Mouse (Mus musculus) left cerebral cortex, adult 2 months (tissue): ENCODE results near the gene Lgi1. TPM values are rescaled to one million over a fixed set of nuclear protein-coding genes. Genes with fewer than 3 reads are reported as not detected.

Source experiments
- DNase-seq, 2 experiments: peaks; one replicate each; pipeline ENCODE4 v3.0.0; 2021 to 2022; ENCODE audit warnings: low spot score in 2 of 2, mixed read lengths in 1 of 2; ENCODE audit errors: extremely low spot score in 1 of 2
- H3K27ac ChIP-seq: fragments of 200-600 bp; 2 replicates; pipeline ENCODE4 v1.8.1; 2022
- H3K4me3 ChIP-seq: fragments of 200-600 bp; 2 replicates; pipeline ENCODE4 v1.8.1; 2022
- CTCF ChIP-seq: fragments of 200-600 bp; IDR thresholded peaks from 2 replicates; pipeline ENCODE4 v1.8.1; 2022; ENCODE audit warnings: antibody characterized with exemption, mild to moderate bottlenecking, moderate library complexity
- intact Hi-C: fragments of 180-260 bp; cut with DNase I; formaldehyde crosslinking; loops from one replicate; pipeline ENCODE4 v1.15.1; 2025
- total RNA-seq, 2 experiments: library from RNA; stranded (reverse); gene quantifications; 2 replicates each; pipeline ENCODE4 v1.2.3; 2021

Lgi1 gene
- total RNA-seq, 2 experiments from 2014 or later, result 133 to 144 TPM

DNA sequence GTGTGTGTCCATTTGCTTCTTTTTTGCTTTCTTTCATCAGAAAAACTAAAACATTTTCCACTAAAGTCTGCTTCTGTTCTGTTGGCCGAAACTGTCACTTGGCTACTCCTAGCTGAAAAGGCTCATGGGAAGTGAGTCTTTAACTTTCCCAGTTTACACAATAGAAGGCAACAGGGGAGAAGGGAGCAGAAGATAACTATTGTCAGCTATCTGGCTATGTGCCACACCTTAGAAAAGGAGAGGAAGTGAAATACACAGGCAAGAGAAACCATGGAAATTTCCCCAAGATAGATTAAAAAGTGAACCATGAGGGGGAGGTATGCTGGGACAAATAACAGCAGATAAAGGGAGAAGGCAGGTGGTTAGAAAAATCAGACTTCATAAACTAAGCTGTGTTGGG lies 89.9 kb downstream of the Lgi1 start:
- TF ChIP-seq CTCF, result no peak
- intact Hi-C loops, result loop anchor here (1.0 to 10.0 kb wide), 3 partner anchors 132 to 279 kb away; partner anchors contain the start of gene Fra10ac1
- Histone ChIP-seq H3K27ac (no peak overlapping the region), H3K4me3 (no peak overlapping the region)
- no peak for DNase-seq

DNA sequence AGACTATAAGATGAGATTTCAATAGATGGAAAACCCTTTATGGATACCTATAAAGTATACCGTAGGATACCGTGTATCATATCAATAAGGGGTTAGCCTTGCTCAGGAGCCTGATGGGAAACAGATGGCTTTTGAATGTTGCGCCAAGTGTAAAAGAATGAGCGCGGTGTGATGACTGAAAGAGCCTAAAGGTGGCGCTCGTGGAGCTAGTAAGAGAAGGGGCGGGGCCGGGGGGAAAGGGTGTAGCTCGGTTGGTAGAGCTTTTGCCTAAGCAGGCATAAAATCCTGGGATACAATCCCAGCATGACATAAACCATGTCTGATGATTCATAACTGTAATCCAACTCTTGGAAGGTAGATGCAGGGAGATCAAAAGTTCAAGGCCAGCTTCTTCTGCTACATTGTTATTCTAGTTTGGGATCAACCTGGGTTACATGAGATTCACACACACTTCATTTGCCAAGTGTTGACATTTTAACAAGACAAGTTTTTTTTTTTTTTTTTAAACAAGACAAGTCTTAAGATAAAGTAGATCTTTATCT lies 90.6 kb downstream of the Lgi1 start:
- no peak for DNase-seq
- no peak overlapping the region for H3K27ac ChIP-seq
- no peak; the same call in none of the 2 replicates for TF ChIP-seq CTCF
- intact Hi-C loops, result loop anchor here (1.0 to 10.0 kb wide), 3 partner anchors 133 to 280 kb away; partner anchors contain the start of gene Fra10ac1
- H3K4me3 ChIP-seq, result no peak overlapping the region

DNA sequence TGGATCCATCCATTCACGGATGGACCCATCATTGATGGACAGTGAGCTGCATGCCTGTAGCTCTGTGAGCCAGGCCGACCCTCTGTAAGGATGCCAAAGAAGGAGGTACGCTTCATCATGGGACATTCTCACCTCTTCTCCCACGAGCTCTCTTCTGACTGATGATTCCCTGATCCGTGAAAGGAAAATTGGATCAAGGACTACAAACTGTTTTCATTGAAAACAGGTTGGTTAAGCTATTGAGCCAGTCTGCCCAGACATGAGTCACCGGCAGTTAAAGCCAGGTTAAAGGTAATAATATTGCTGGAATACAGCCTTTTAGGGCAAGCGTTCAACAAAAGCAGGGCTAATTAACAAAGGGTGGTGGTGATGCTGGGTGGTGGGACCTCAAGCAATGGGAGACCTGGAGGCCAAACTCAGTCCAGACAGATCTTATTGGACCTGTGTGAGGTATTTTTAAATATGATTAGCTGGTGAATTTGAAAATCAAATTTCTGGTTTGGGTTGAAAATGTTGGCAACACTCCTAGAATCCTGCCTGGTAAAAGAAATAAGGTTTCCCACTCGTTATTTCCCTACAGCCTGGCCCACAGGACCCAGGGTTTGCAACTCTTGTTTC lies 92.0 kb downstream of the Lgi1 start:
- intact Hi-C loops, result loop anchor here (10.0 kb wide), 1 partner anchor 282 kb away; no protein-coding TSS in a partner anchor
- H3K4me3 ChIP-seq, result no peak overlapping the region
- no peak for DNase-seq
- H3K27ac ChIP-seq, result no peak overlapping the region
- TF ChIP-seq CTCF, result no peak

DNA sequence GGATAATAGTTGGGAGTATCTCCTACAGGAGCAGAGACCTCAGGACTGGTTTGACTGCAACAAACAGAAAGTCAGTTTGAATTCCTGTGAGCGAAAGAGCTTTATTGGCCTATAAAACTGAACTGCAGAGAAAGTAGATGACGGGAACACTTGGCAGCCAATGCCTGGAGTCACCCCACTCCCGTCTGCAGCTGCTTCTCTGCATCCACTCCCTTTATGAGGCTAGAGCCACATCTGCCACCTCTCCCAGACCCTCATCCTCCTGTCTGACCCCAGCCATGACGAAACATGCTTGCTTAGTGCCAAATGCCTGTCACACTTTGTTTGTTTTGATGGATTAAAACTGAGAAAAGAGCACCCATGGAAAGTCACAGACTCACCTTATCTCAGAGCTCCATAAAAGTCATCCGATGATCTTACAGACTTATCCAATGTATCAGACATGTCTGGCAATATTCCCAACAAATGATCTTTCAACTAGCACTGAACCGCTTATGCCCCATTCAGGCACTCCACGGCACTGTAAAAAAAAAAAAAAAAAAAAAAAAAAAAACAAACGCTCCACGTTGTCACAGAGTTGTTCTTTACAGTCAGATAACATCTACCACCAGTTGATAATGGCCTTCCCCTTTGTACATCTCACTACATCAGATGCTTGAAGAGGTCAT lies 93.8 kb downstream of the Lgi1 start:
- TF ChIP-seq CTCF, result no peak
- Histone ChIP-seq H3K27ac (no peak overlapping the region), H3K4me3 (no peak overlapping the region)
- DNase-seq, result no peak
- intact Hi-C loops, result loop anchor here (10.0 kb wide), 1 partner anchor 283 kb away; no protein-coding TSS in a partner anchor

DNA sequence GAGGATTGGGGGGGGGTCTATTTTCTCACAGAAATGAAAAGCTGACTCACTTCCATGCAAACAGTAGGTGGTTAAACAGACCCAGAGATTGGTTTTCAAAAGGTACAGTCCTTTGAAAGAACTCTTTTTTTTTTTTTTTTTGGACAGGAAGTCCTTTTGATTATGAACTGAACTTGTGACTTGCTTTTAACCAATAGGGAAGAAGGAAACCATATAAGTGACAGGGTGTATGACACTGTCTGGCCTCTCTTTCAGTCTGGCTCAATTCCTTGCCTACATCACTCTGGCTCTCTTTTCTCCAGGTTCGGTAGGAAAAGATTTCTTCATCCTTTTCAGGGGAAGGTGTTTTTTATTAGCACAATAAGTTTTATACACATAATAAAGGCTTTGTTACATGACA lies 95.0 kb downstream of the Lgi1 start:
- no peak for TF ChIP-seq CTCF
- Histone ChIP-seq H3K27ac (no peak overlapping the region), H3K4me3 (no peak overlapping the region)
- intact Hi-C loops, result loop anchor here (10.0 kb wide), 1 partner anchor 284 kb away; no protein-coding TSS in a partner anchor
- no peak for DNase-seq

Other genes starting within 250 kb of the Lgi1 start
- gene Myof, start 221.0 kb upstream of the Lgi1 start, total RNA-seq, result 1 to 10 TPM; 4.0 to 8.0 TPM
- under 1 TPM; 0.35 to 0.38 TPM for gene Cep55, start 209.5 kb upstream of the Lgi1 start, total RNA-seq
- under 1 TPM in 1 of 2 experiments, not detected in 1; 0.25 TPM for gene Ffar4, start 167.5 kb upstream of the Lgi1 start, total RNA-seq
- 10 to 100 TPM; 23.7 to 23.9 TPM for gene Rbp4, start 139.3 kb upstream of the Lgi1 start, total RNA-seq
- under 1 TPM; 0.21 to 0.34 TPM for gene Pde6c, start 131.8 kb upstream of the Lgi1 start, total RNA-seq
- gene Fra10ac1, start 40.4 kb upstream of the Lgi1 start, total RNA-seq, result 10 to 100 TPM; 14.4 to 16.3 TPM
- 1 to 10 TPM; 1.6 to 2.3 TPM for gene Slc35g1, start 131.4 kb downstream of the Lgi1 start, total RNA-seq
- 1 to 10 TPM; 4.8 to 5.6 TPM for gene Plce1, start 216.6 kb downstream of the Lgi1 start, total RNA-seq